Mouse (Mus musculus) kidney, postnatal 36 days (tissue): ENCODE results near the gene Gm5134.
A peak's percentile ranks its signal among the peaks of the same experiment; 100 is the strongest.
"Not testable (repeated sequence)": the region's sequence is repeated elsewhere in the genome, so short reads cannot be mapped to it uniquely, and the experiment has no call there.

Experiments used
- DNase-seq, 2 experiments: peaks; one replicate each; pipeline ENCODE4 v3.0.0; 2021 to 2022; ENCODE audit warnings: mixed read lengths in 2 of 2

The Gm5134 gene

DNA sequence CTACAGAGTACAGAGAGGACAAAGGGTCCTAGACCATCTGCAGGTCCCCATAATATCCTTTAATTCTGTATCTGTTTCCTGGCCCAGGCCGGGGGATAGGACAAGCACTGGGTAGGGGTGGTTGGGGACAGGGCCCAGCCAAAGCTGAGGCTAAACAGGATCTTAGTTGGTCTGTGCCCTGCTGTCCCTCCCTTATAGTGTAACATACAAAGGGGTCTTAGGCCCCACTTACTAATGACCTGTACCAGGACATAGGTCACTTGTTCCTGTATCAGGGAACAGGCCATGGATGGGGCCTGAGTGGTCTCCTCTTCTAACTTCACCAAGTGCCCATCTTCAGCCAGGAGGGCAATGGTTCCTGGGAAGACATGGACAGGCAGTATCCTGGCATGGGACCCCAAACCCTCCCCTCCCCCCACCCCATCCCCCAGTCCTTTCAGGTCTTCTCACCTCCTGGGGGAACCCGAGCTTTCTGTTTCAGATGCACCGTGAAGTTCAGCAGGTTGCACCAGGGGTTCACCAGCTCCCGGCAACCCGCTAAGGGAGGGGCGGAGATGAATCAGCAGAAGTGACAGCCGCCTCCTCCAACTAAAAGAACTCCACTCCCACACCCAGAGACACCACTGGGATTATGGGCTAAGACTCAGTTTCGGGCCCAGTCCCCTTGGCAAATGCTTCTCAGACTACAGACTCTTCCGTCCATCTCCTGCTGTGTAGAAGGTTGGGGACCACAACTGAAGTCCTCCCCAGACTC lies 14.7 kb upstream of the Gm5134 start:
- no peak for DNase-seq

DNA sequence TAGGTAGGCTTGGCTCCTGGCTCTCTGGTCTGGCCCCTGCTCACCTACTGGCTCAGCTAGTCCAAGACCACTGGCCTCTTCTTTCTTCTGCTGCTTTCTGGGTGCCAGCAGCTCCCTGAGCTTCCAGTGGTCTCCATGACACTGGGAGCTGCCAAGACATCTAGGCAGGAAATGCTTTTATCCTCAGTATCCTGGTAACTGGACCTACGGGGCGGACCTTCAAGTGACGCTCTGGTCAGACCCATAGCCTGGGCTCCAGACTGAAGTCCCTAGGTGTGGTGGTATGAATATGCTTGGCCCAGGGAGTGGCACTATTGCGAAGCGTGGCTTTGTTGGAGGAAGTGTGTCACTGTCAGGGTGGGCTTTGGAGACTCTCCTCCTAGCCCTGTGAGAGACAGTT lies 13.8 kb upstream of the Gm5134 start, which contains the start of gene Gm867:
TSS of gene Gm867 (minus strand) at position 153 of the 400 bp plus-strand sequence.
- peak; percentile 40 to 48 for DNase-seq

DNA sequence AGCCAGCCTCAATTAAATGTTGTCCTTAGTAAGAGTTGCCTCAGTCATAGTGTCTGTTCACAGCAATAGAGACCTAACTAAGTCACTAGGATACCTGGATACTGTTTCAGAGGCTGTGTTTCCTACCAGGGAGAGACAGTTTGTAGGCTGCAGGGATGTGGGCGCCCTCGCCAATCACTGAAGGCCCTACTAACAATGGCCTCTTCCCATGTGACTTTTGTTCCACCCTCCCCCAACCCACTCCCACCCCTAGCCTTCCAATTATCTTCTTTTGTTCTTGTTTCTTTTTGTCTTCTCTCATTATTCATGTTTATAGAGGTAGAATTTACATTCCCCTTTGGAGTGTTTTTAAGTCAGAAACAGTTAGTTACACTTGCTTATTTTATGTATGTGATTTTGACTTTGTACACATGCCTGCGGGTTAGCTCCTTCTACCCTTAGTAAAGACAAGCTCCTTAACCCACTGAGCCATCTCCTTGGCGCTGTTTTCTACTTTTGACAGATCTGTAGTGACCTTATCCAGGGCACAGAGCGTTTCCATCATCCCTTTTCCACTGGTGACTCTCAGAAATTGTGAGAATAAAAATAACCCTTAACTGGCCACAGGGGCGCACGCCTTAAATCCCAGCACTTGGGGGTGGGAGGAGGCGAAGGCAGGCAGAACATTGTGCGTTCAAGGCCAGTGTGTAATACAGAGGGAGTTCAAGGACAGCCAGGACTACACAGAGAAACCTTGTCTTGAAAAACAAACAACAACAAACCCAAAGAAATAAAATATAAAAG lies 13.1 kb upstream of the Gm5134 start:
- DNase-seq = no peak

DNA sequence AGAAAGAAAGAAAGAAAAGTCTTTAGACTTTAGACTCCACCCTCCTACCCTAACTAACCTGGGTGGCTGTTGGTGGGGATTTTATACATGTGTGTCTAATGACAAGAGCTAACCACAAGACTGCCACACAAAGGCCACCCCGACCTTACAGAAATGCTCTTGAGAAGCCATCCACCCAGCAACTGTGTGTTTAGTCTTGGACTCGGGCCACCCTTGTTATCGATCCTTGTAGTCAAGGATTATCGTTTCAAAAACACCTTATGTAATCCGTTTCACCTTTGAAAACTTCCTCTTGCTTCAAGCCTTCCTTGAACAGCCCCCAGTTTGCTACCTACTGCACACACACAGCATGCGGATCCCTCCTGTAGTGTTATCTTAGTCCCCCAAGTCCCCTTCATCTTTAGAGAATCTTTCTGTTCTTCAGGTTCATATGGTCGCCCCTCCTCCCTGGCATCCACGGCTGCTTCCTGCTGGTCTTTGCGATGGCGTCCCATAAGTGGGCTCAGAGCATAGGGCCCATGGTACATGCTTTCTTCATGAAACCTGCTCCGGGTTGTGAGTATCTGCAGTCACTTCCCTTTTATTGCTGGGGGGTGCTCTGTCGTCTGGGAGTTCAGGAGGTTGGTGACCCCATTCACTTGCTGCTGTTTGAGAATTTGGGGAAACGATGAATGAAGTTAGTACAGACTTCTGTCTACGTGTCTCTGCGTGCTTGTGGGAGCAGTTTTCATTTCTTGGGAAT lies 11.4 kb upstream of the Gm5134 start, which contains the start of gene Vpreb3:
TSS of gene Vpreb3 (plus strand) at position 322 of the 742 bp plus-strand sequence.
- DNase-seq = no peak

DNA sequence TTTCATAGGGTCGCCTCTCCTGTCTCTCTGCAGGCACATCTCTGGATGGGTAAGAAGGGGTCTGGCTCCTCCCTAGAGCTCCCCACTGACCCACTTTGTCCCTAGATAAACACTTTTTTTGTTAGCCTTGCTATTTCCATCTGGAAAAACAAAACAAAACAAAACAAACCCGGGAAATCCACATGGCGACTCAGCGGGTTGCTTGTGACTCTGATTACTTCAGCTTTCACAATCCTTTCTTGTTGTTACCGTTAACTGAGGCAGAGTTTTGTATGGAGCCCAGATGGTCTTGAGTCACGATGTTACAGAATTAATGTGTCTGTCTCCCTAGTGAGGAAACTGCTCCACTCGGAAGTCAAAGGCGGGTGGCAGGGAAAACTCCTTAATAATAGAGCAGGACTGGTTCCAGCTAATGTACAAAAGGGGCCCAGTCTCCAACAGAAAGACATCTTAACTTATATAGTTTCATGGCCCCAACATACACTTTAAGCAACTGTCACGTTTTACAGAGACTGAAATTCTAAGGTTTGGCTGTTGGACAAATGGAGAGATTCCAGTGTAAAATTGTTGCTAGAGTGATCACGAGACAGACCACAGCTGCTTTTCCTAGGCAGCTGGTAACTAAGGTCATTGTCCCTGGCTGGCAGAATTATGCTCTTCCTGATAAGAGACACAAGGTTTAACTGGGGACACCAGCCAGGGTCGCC lies 10.1 kb upstream of the Gm5134 start:
- DNase-seq = peak; percentile 43 to 56

DNA sequence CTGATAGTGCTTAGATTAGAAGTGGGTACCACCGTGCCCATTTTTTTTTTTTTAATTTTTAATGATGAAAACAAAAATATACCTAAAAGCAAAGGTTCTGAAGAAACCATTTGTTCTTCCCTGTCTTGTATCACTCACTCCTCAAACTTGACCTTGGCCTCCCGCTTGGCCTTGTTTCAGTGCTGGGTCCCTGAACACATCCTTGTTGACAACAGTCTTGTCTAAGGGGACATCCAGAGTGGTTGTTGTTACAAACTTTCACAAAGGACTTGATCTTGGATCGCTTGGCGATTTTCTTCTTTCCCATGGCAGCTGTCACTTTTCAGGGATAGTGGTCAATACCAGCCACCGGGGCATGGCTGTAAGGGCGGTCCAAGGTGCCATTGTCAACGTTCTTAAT lies 9.1 kb upstream of the Gm5134 start:
- peak in 1 of 2 experiments; percentile 0 for DNase-seq

DNA sequence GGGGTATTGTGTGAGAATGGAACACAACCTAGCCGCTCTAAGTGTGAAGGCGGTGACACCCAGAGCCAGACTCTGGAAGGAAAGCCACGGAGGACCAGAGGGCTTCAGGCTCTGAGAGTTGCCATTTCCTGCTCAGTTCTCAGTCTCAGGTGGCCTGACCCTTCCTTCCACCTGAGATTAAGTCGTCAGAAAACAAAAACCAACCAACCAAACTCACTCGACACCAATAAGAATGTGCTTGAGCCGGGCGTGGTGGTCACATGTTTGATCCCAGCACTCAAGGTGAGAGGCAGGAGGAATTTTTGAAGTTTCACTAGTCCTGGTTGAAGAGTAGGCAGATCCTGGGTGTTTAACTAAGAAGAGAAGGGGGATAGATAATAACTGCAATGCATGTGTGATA lies 8.4 kb upstream of the Gm5134 start:
- DNase-seq = no peak

DNA sequence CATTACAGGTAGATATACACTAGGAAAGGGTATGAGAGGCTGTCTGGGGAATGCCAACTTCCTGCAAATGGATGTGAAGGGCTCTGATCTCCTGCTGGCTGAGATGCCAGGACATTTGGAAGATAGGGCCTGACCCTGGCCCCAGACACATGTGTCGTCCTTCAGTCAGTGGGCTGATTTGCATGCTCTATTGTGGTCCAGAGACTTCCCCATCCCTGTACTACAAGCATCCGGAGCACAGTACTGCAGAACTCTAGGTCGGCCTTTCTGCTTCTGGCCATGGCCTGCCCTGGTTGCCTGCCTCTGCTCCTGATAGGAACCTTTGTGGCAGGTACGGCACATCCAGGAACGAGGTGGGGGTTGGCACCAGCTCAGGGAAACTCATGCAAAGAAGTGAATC lies 6.2 kb upstream of the Gm5134 start:
- DNase-seq = no peak

DNA sequence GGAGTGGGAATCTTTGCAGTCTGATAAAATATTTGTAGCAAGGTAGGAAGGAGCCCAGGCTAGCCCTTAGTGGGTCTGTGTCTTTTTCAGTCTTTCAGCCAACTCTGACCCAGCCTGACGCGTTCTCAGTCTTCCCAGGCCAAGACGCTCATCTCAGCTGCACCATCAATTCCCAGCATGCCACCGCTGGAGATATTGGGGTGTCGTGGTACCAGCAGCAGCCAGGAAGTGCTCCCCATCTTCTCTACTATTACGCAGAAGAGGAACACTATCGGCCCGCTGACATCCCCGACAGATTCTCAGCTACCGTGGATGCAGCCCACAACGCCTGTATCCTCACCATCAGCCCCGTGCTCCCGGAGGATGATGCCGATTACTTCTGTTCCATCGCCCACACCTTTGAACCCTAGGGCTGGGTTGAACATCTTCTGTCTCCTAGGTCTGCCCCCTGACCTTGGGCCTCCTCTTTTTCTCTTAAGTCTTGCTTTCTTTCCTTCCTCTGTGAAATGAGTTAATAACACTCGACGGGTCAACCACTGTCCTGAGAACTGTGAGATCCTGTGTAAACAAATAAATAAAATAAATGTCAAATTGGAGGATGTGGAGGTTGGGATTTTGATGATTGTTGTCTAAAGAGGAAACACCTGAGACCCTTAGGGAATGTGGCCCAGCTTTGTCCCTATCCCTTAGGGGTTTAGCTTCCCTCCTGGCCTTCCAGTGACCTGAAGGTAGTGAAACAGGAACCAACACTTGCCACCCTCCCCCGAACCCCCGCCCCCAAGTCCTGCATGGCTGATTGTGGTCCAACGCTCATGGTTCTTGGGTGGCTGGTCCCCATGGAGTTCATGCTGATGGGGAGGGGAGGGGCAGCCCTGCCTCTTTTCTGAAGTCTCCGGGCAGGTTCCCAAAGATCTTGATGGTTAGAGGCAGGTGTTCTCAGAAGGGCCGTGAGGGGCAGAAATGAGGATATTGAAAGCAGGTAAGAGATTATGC lies 5.0 kb upstream of the Gm5134 start:
- peak; percentile 30 to 34 for DNase-seq

DNA sequence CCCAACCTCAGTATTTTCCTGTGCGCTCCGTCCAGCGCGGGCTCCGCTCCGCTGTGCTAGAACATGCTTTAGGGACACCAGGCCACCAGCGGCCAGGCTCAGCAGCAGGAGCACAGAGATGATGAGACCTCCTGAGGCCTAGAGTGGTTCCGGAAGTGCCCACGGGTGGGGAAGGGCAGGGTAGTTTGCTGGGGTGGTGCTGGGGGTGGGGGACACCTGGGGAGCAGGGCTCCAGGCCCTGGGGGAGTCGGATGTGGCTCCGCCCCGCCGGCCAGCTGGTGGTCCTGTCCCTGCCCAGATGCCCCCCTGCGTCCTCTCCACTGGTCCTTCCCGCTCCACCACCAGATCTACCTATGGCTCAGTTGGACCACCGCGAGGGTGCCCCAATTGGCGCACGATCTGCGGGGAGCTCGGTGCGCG lies 3.5 kb upstream of the Gm5134 start:
- peak; percentile 34 to 53 for DNase-seq

DNA sequence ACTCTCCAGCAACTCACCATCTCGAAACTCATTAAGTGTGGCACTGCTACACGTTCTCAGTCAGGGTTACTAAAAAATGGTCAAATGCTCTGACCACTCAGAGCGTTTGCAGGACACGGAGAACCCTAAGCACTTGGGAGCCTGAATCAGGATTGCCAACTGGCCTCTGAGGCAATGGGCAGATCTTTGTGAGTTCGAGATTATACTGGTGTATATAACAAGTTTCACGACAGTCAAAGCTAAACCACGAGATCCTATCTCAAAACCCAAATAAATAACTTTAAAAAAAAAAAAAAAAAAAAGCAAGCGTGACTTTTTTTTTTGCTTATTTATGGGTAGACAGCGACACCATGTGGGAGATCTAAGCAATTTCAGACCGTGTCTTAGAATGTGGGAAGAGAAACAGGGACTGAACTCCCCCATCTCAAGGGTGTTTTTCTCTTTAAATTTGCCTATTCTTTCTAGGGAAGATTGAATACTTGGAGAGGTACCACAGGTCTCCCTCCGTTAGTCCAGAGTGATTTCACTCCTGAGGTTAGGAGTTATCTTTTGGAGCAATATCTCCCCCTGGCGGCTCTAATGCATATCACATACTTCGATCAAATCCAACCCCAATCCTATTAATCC lies 2.8 kb upstream of the Gm5134 start:
- peak; percentile 54 to 74 for DNase-seq

DNA sequence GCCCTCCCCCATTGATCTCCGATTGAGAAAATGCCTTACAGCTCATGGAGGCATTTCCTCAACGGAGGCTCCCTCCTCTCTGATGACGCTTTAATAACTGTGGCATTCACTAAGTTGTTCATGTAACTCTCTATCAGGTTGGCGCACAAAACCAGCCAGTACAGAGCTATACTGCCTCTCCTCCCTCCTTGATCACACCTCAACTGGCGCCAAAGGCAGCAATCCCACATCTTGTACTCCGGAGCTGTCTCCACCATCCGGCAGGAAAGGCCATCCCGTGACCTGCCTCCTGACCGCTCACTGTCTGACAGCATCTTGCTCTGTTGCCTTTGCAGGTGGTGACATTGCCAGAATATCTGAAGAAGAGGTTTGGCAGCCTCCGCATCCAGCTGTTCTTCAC lies 19.5 kb downstream of the Gm5134 start:
- no peak for DNase-seq

DNA sequence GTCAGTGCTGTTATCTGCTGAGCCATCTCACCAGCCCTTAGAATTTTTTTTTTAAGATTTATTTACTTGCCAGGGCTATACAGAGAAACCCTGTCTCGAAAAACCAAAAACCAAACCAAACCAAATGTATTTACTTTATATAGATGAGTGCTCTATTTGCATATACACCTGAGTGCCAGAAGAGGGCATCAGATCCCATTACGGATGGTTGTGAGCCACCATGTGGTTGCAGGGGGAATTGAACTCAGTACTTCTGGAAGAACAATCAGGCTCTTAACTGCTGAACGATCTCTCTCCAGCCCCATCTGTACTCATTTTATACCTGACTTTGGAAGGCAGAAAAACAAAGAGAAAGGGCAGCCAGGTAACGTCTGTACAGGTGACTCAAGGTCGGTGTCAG lies 20.9 kb downstream of the Gm5134 start:
- DNase-seq = peak in 1 of 2 experiments; percentile 34

DNA sequence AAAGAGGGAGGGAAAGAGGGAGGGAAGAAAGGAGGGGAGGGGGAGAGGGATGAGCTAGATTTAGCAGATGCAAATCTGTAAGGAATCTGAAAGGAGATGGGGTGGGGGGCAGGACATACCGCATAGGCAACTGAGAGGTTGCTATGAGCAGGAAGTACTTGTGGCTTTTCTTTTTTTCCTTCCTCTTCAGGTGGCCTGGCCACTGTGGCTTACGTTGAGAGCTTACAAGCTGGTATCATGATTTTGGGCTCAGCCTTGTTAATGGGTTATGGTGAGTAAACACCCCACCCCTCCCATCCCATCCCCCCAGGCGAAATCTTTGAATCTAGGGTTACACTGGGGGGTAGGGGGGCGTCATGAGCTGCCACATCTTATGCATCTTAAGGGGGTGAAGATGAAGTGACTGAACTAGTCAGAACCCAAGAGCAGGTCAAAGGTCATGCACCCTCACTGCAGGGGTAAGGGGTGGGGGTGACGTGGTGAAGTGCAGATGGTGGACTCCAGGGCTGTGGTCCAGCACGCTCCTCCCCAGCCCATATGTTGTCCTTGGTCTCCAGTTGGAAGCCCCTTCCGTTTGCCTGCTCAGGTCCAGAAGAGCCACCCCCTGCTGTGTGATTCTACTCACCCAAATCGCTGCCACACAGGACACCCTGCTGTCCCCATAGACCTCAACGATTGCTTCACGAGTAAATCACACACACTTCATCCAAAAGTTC lies 24.0 kb downstream of the Gm5134 start:
- no peak for DNase-seq

DNA sequence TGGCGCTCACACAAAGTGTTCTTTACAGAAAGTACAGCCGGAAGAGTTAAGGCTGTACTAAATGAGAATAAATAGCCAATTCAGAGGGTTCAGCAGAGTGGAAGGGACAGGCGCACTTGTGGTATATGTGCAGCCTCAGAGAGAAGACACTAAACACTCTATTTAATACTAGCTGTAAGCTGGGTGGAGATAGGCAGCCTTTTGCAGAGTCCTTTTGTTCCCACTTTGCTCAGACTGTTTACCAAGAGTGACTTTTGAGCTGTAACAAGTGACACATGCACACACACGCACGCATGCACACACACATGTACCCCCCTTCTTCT lies 24.5 kb downstream of the Gm5134 start:
- DNase-seq = no peak

DNA sequence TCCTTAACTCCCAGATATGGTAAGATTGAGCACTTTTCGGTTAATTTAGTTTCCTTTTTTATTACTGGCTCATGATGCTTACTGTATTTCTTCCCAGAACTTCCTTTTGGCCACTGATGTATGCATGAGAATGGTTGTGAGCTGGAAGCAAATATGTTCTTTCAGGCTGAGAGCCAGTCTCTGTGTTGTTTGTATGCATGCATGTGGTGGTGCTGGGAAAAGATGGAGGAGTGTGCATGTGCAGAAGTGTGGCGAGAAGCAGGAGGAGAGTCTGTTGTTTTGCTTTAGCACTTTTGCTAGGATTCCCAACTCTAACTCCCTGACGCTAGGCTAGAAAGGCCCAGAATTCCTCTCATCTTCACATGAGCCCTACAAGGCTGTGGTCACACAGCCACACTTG lies 25.1 kb downstream of the Gm5134 start:
- DNase-seq = no peak

DNA sequence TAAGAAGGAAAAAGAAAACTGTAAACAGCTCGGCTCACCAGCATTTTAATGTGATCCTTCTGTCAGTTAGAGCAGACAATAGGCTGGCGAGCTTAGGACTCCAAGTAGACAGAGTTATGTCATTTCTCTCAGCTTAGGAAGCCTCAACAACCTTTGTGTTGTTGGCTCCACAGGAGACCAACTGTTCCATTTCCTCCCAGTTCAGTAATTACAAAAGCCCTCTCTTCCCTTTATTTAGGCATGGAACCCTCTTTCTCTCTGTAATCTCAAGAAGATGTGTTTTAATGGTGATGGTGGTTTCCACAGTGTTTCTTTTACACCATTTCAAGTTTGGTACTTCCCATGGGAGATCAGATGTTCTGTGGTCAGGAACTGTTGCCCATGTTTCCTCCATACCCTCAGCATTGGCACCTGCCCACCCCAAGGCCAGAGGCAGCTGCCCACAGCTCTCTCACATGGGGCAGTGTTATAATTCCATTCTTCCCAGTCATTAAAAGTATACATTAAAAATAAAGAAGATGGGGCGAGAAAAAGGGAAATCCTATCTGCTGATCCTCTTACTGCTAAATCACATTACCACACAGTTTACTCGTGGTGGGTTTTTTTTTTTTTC lies 36.2 kb downstream of the Gm5134 start:
- DNase-seq = no peak

DNA sequence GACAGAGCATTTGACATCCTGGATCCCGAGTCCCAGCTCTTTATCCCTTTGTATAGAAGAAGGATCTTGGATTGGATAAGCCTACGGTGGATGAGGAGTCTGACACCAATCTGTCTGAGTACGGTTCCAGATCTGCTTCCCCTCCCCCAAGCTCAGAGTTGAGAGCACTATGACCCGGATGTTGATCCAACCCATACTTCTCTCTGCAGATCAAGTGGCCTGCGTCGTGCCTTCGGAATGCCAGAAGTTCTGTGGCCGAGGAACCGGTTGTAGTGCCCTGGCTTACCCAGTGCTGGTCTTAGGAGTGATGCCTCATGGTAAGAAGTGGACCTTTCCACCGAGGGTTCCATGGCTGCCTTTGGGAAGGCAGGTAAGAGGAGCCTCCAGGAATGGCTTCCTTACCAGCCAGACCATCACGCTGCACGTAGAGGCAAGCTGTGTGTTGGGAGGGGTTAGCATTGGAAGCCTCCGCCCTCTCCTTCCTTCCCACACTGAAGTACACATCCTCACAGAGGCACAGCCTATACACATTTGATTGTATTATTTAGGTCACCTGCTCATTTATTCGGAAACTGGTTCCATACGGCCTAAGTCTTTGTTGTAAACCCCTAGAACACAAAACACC lies 39.4 kb downstream of the Gm5134 start:
- no peak for DNase-seq

DNA sequence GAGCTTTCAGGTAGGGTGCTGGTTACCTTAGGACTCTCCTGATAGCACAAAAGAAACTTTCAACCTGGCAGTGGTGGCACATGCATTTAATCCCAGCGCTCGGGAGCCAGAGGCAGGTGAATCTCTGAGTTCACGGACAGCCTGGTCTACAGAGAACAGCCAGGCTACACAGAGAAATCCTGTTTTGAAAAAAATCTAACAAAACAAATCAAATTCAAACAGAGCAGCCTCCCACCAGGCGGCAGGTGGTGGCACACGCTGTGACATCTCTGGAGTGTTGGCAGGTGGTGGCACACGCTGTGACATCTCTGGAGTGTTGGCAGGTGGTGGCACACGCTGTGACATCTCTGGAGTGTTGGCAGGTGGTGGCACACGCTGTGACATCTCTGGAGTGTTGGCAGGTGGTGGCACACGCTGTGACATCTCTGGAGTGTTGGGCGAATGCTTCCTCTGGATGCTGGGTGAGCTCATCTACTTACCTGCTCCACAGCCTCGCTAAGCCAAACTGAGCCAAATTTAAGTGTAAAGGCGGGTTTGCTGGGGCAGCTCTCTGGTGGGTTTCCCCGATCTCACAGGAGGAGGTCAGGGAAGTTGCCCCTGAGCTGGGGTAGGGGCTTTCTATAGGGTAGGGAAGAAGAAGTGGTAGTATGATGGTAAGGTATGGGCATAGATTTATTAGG lies 40.4 kb downstream of the Gm5134 start:
- DNase-seq = not testable (repeated sequence)
